ENCODE assay signal across 8 mouse cellular contexts in the genomic region with DNA sequence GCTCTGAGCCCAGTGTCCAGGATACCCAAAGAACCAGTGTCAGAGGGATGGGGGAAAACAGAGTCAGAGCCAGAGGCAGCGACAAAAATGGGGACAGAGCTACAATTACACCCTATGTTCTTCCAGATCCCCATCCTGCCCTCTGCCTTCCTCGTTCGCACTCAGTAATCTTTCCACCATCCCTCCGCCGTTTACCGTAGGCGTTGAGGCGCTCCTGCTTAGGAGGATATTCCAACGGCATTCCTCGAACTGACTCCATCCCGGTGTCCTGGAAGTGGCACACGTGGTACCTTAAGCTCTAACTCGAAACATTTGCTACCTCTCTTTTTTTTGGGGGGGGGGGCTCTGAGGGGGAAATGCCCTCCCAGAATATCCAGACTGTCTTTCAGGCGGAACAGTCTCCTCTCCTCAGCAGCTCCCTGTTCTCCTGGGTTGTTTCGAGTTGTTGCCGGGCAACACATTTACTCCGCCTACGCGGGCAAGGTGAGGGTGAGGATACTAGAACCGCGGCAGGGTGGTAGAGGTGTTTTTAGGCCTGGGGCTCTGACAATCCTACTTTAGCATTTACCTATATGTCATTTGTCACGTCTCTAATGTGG. TPM values are rescaled to one million over a fixed set of nuclear protein-coding genes. Genes with fewer than 3 reads are reported as not detected.
DNase-seq lines count a peak whose midpoint lies in the region; ATAC-seq and TF ChIP-seq lines count a peak whose summit lies in the region.

No protein-coding gene starts in this region.

- 3% methylated on average over 22 of the region's 22 CpGs for whole genome bisulfite sequencing in heart, embryonic 13.5 days
- WGBS in forebrain, postnatal 0 days: 4% methylated on average over 22 of the region's 22 CpGs
- whole genome bisulfite sequencing in midbrain, embryonic 10.5 days: 2% methylated on average over 22 of the region's 22 CpGs

- intact Hi-C loops in heart, postnatal 14 days (cut with DNase I): loop anchor here (2.0 kb wide), 1 partner anchor 39 kb away; no protein-coding TSS in a partner anchor

- H3K4me3 ChIP-seq in heart, embryonic 13.5 days: peak overlapping the region; percentile 63
- peak overlapping the region; percentile 51 for H3K4me3 ChIP-seq in forebrain, postnatal 0 days (ENCODE audit: low read depth, low read length)
- peak overlapping the region; percentile 71 for H3K4me3 ChIP-seq in midbrain, embryonic 10.5 days

- H3K9ac ChIP-seq in heart, embryonic 13.5 days: peak overlapping the region; percentile 79
- H3K9ac ChIP-seq in forebrain, postnatal 0 days: peak overlapping the region; percentile 74

- H3K27ac ChIP-seq in heart, embryonic 13.5 days (replicated peaks): no peak overlapping the region
- peak overlapping the region; percentile 74 for H3K27ac ChIP-seq in forebrain, postnatal 0 days (ENCODE audit: low read depth, low read length)
- H3K27ac ChIP-seq in midbrain, embryonic 10.5 days (replicated peaks): peak overlapping the region; percentile 88

- TF ChIP-seq CTCF in forebrain, postnatal 0 days (IDR thresholded peaks at IDR 0.05; ENCODE audit: low read depth): no peak

- H3K4me2 ChIP-seq in heart, embryonic 13.5 days: peak overlapping the region; percentile 98
- H3K4me2 ChIP-seq in forebrain, postnatal 0 days (ENCODE audit: low read depth): peak overlapping the region; percentile 90

- DNase-seq in heart, postnatal 14 days: no peak
- DNase-seq in MN1 (ENCODE audit: low spot score): peak; percentile 45
- peak; percentile 56 for DNase-seq in forebrain, postnatal 0 days
- DNase-seq in midbrain, embryonic 10.5 days (ENCODE audit: low spot score): peak; percentile 59
- DNase-seq in T-cell, adult 2 months (ENCODE audit: low spot score): no peak
- no peak for DNase-seq in yolk sac, embryonic 10.5 days (ENCODE audit: low spot score)

- peaks cover 66% of the 10 kb centered on the region for H3K27me3 ChIP-seq in heart, embryonic 13.5 days (replicated peaks)
- peaks cover 4% of the 10 kb centered on the region; the same call in 1 of the 2 replicates for H3K27me3 ChIP-seq in forebrain, postnatal 0 days (ENCODE audit: insufficient read depth, low read length)
- H3K27me3 ChIP-seq in midbrain, embryonic 10.5 days (ENCODE audit: low read depth, poor library complexity, severe bottlenecking): peaks cover 61% of the 10 kb centered on the region

- ATAC-seq in heart, embryonic 13.5 days (ENCODE audit: extremely low read depth, insufficient number of reproducible peaks, low FRiP score, low TSS enrichment): no peak
- ATAC-seq in forebrain, postnatal 0 days: peak; percentile 25
- ATAC-seq in erythroid progenitor cell, adult 5-6 weeks (replicated peaks; ENCODE audit: low FRiP score, poor library complexity, severe bottlenecking): no peak

- H3K36me3 ChIP-seq in heart, embryonic 13.5 days: no peaks in the 10 kb centered on the region
- H3K36me3 ChIP-seq in forebrain, postnatal 0 days (ENCODE audit: insufficient read depth): no peaks in the 10 kb centered on the region
- no peaks in the 10 kb centered on the region for H3K36me3 ChIP-seq in midbrain, embryonic 10.5 days

- no peaks in the 10 kb centered on the region for H3K9me3 ChIP-seq in heart, embryonic 13.5 days
- H3K9me3 ChIP-seq in forebrain, postnatal 0 days (ENCODE audit: low read length): no peaks in the 10 kb centered on the region
- H3K9me3 ChIP-seq in midbrain, embryonic 10.5 days (replicated peaks): no peaks in the 10 kb centered on the region

- H3K4me1 ChIP-seq in heart, embryonic 13.5 days: peaks cover 21% of the 10 kb centered on the region
- 0 out of 2 replicates have a peak, but pooled peaks cover 4% of the 10 kb centered on the region for H3K4me1 ChIP-seq in forebrain, postnatal 0 days (ENCODE audit: insufficient read depth)
- peaks cover 41% of the 10 kb centered on the region for H3K4me1 ChIP-seq in midbrain, embryonic 10.5 days

RNA-seq across cellular contexts. Expression of a gene that starts 4.5 kb away (rescaled TPM):
- 2.0 and 2.2 TPM in 2 replicates for polyA plus RNA-seq in heart, embryonic 13.5 days (2015; fragmentation: Nextera tagmentation; extraction: Ambion mirVana)
- 10 to 100 TPM; 10.2 to 10.3 TPM for total RNA-seq in heart, postnatal 14 days (2021)
- total RNA-seq in forebrain, postnatal 0 days (2014; rRNA removed): 14.7 and 16.0 TPM in 2 replicates
- polyA plus RNA-seq in forebrain, postnatal 0 days (2015; fragmentation: Nextera tagmentation; extraction: Ambion mirVana): 4.7 and 8.2 TPM in 2 replicates
- polyA plus RNA-seq in midbrain, embryonic 10.5 days (2016; fragmentation: Nextera tagmentation; extraction: Ambion mirVana): 7.3 and 9.2 TPM in 2 replicates
- not detected in 2 replicates for total RNA-seq in erythroid progenitor cell, adult 5-6 weeks (2015; ENCODE audit: low replicate concordance)
- 0.45 TPM in 1 of 2 replicates, not detected in the other for total RNA-seq in erythroid progenitor cell, adult 5-6 weeks (2017; ENCODE audit: low replicate concordance)

RNA-seq across cellular contexts. Expression of a gene that starts 9.7 kb away (rescaled TPM):
- 0.44 TPM in 1 of 2 replicates, not detected in the other for polyA plus RNA-seq in heart, embryonic 13.5 days (2015; fragmentation: Nextera tagmentation; extraction: Ambion mirVana)
- total RNA-seq in heart, postnatal 14 days (2021): under 1 TPM in 1 of 2 experiments, not detected in 1; 0.69 TPM
- 11.8 and 15.6 TPM in 2 replicates for total RNA-seq in forebrain, postnatal 0 days (2014; rRNA removed)
- polyA plus RNA-seq in forebrain, postnatal 0 days (2015; fragmentation: Nextera tagmentation; extraction: Ambion mirVana): 21.1 and 21.7 TPM in 2 replicates
- 3.4 and 4.2 TPM in 2 replicates for polyA plus RNA-seq in midbrain, embryonic 10.5 days (2016; fragmentation: Nextera tagmentation; extraction: Ambion mirVana)
- not detected in 2 replicates for total RNA-seq in erythroid progenitor cell, adult 5-6 weeks (2015; ENCODE audit: low replicate concordance)
- total RNA-seq in erythroid progenitor cell, adult 5-6 weeks (2017; ENCODE audit: low replicate concordance): not detected in 2 replicates

RNA-seq across cellular contexts. Expression of a gene that starts 42.5 kb away (rescaled TPM):
- 39.6 and 43.1 TPM in 2 replicates for polyA plus RNA-seq in heart, embryonic 13.5 days (2015; fragmentation: Nextera tagmentation; extraction: Ambion mirVana)
- 10 to 100 TPM; 24.6 to 25.8 TPM for total RNA-seq in heart, postnatal 14 days (2021)
- 56.0 and 80.3 TPM in 2 replicates for total RNA-seq in forebrain, postnatal 0 days (2014; rRNA removed)
- polyA plus RNA-seq in forebrain, postnatal 0 days (2015; fragmentation: Nextera tagmentation; extraction: Ambion mirVana): 95.5 and 101 TPM in 2 replicates
- polyA plus RNA-seq in midbrain, embryonic 10.5 days (2016; fragmentation: Nextera tagmentation; extraction: Ambion mirVana): 63.3 and 65.6 TPM in 2 replicates
- 1.8 TPM in 1 of 2 replicates, not detected in the other for total RNA-seq in erythroid progenitor cell, adult 5-6 weeks (2015; ENCODE audit: low replicate concordance)
- 18.2 TPM in 1 of 2 replicates, not detected in the other for total RNA-seq in erythroid progenitor cell, adult 5-6 weeks (2017; ENCODE audit: low replicate concordance)

RNA-seq across cellular contexts. Expression of a gene that starts 42.7 kb away (rescaled TPM):
- 3.4 and 4.2 TPM in 2 replicates for polyA plus RNA-seq in heart, embryonic 13.5 days (2015; fragmentation: Nextera tagmentation; extraction: Ambion mirVana)
- 1 to 10 TPM; 1.2 to 1.4 TPM for total RNA-seq in heart, postnatal 14 days (2021)
- total RNA-seq in forebrain, postnatal 0 days (2014; rRNA removed): 2.2 and 4.2 TPM in 2 replicates
- polyA plus RNA-seq in forebrain, postnatal 0 days (2015; fragmentation: Nextera tagmentation; extraction: Ambion mirVana): 0.78 and 1.8 TPM in 2 replicates
- 13.5 and 15.1 TPM in 2 replicates for polyA plus RNA-seq in midbrain, embryonic 10.5 days (2016; fragmentation: Nextera tagmentation; extraction: Ambion mirVana)
- 80.0 and 122 TPM in 2 replicates for total RNA-seq in erythroid progenitor cell, adult 5-6 weeks (2015; ENCODE audit: low replicate concordance)
- 92.7 and 96.0 TPM in 2 replicates for total RNA-seq in erythroid progenitor cell, adult 5-6 weeks (2017; ENCODE audit: low replicate concordance)

Comparison
In these comparisons a context has a peak if more than half of its experiments do, and no peak if none do; other contexts are left out.
1. DNase-seq: peak in MN1 (single experiment), forebrain, postnatal 0 days (single experiment) and midbrain, embryonic 10.5 days (single experiment); none in heart, postnatal 14 days (0 of 2), T-cell, adult 2 months (single experiment) and yolk sac, embryonic 10.5 days (single experiment).
2. RNA of a gene that starts 4.5 kb away (total RNA-seq): 14.7 to 16.0 TPM in forebrain, postnatal 0 days and 10.2 to 10.3 TPM in heart, postnatal 14 days; 0.45 TPM in erythroid progenitor cell, adult 5-6 weeks; every median in the first group is over 4 times any median in the second.
3. Peak in every context shown above with its lines, with median percentiles within 50 percentile points of each other: H3K4me3 ChIP-seq.